Mouse (Mus musculus) heart, embryonic 14.5 days (tissue): ENCODE results near the gene Cox10. TPM values are rescaled to one million over a fixed set of nuclear protein-coding genes. Genes with fewer than 3 reads are reported as not detected.
"Not testable (repeated sequence)": the region's sequence is repeated elsewhere in the genome, so short reads cannot be mapped to it uniquely, and the experiment has no call there.

Experiments
- ATAC-seq: fragments of 200-750 bp; cut with Nextera tagmentation; 2 replicates; pipeline ENCODE4 v1.8.0; 2017; ENCODE audit warnings: low read depth, moderate TSS enrichment; ENCODE audit not compliant: insufficient number of reproducible peaks, insufficient read depth, low FRiP score
- H3K27ac ChIP-seq, 2 experiments: fragments of 200-500 bp in 1 of 2; fragments of 300-500 bp in 1 of 2; sonication (generic) in 1 of 2; replicated peaks in 1 of 2; 2 replicates each; pipeline ENCODE4 v1.5.1; 2012 to 2014; ENCODE audit warnings: low read depth in 2 of 2, low read length in 2 of 2, control low read depth in 1 of 2, mild to moderate bottlenecking in 1 of 2, mixed read lengths in 1 of 2; ENCODE audit not compliant: control insufficient read depth in 1 of 2, insufficient read depth in 1 of 2
- H3K27me3 ChIP-seq: fragments of 300-500 bp; sonication (generic); 2 replicates; pipeline ENCODE4 v1.6.1; 2014; ENCODE audit warnings: mild to moderate bottlenecking, low read length, control low read depth; ENCODE audit not compliant: control insufficient read depth, insufficient read depth
- H3K36me3 ChIP-seq: fragments of 300-500 bp; sonication (generic); 2 replicates; pipeline ENCODE4 v1.6.1; 2014; ENCODE audit warnings: mild to moderate bottlenecking, control low read depth, low read length, mixed read lengths; ENCODE audit not compliant: control insufficient read depth, insufficient read depth
- H3K4me1 ChIP-seq, 2 experiments: fragments of 200-500 bp in 1 of 2; fragments of 300-500 bp in 1 of 2; sonication (generic) in 1 of 2; 2 replicates each; pipeline ENCODE4 v1.6.1; 2012 to 2014; ENCODE audit warnings: low read length in 2 of 2, control low read depth in 1 of 2, mixed read lengths in 1 of 2; ENCODE audit not compliant: control insufficient read depth in 2 of 2, insufficient read depth in 2 of 2
- H3K4me2 ChIP-seq: fragments of 300-500 bp; sonication (generic); 2 replicates; pipeline ENCODE4 v1.6.1; 2014; ENCODE audit warnings: mild to moderate bottlenecking, low read length
- H3K4me3 ChIP-seq, 2 experiments: fragments of 200-500 bp in 1 of 2; fragments of 300-500 bp in 1 of 2; sonication (generic) in 1 of 2; 2 replicates each; pipeline ENCODE4 v1.5.1; 2012 to 2014; ENCODE audit warnings: low read length in 2 of 2, mild to moderate bottlenecking in 2 of 2, control low read depth in 1 of 2, low read depth in 1 of 2, moderate library complexity in 1 of 2; ENCODE audit not compliant: control insufficient read depth in 1 of 2, insufficient read depth in 1 of 2
- H3K9ac ChIP-seq: fragments of 300-500 bp; sonication (generic); 2 replicates; pipeline ENCODE4 v1.6.1; 2014; ENCODE audit warnings: mild to moderate bottlenecking, low read length
- H3K9me3 ChIP-seq: fragments of 300-500 bp; sonication (generic); 2 replicates; pipeline ENCODE4 v1.6.1; 2016; ENCODE audit warnings: low read length, control low read depth; ENCODE audit not compliant: control insufficient read depth
- WGBS: fragments of 180-500 bp; shearing (Covaris S2); extraction: QIAGEN DNeasy Blood & Tissue Kit; methylation state at CpG from one replicate; pipeline ENCODE4 v1.1.7; 2014; 5-methylcytosine and 5-hydroxymethylcytosine counted together
- polyA plus RNA-seq: library from polyadenylated mRNA; unstranded; fragments of >200 nt; fragmentation: Nextera tagmentation; extraction: Ambion mirVana; gene quantifications from 2 replicates; pipeline ENCODE4 v1.2.1, GENCODE M21; 2014

The Cox10 gene
- 39.5 and 43.8 TPM in 2 replicates for polyA plus RNA-seq

GRCm38 (mm10) chr11:64078956-64079726 lies at the start of gene Cox10:
Cox10 (minus strand) TSS chr11:64079468.
- ATAC-seq: peak; percentile 78
- Histone ChIP-seq H3K9ac (peak within 1 kb of the TSS; percentile 85), H3K4me3 (peak within 1 kb of the TSS; percentile 76 to 100), H3K4me2 (peak within 1 kb of the TSS; percentile 82), H3K27ac (peak within 1 kb of the TSS; percentile 91 to 92), H3K4me1 (peaks cover 0 to 13% of the 10 kb centered on the region in 2 experiments; a peak in 2 of 4 replicates), H3K9me3 (no peaks in the 10 kb centered on the region), H3K27me3 (no peaks in the 10 kb centered on the region), H3K36me3 (no peaks in the 10 kb centered on the region)
- 0% methylated on average over 44 of the region's 45 CpGs for WGBS

- H3K27ac ChIP-seq: no peak overlapping the region
- WGBS: 30% methylated on average over 9 of the region's 9 CpGs
- no peak overlapping the region for H3K4me2 ChIP-seq
- no peaks in the 10 kb centered on the region for H3K27me3 ChIP-seq
- no peaks in the 10 kb centered on the region for H3K36me3 ChIP-seq
- H3K9me3 ChIP-seq: no peaks in the 10 kb centered on the region
- peaks cover 0 to 3% of the 10 kb centered on the region in 2 experiments; a peak in 1 of 4 replicates for H3K4me1 ChIP-seq
- no peak overlapping the region for H3K9ac ChIP-seq
- ATAC-seq: no peak
- H3K4me3 ChIP-seq: no peak overlapping the region
Measured at GRCm38 (mm10) chr11:64128016-64128415, 48.7 kb upstream of the Cox10 start.

DNA sequence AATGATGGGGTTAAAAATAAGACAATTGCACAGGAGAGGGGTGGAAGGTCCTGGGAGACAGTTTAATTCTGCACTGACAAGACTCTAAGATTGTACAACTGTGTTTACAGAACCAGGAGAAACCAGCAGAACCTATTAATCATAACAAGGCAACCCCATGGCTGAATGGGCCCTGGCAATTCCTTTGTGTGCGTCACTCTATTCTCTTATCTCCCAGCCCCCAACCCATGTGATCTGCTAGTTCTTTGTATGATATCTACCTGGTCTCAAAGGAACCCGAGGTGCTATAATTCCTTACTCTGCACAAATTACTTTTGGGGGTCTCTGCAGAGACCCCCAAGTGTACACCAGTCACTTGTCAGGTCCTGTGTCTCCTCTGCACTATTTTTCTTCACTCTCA lies 46.2 kb upstream of the Cox10 start:
- ATAC-seq: no peak
- WGBS: 52% methylated on average over 2 of the region's 2 CpGs
- Histone ChIP-seq H3K9me3 (no peaks in the 10 kb centered on the region), H3K4me3 (no peak overlapping the region), H3K27me3 (no peaks in the 10 kb centered on the region), H3K36me3 (no peaks in the 10 kb centered on the region), H3K27ac (no peak overlapping the region), H3K4me1 (peaks cover 0 to 3% of the 10 kb centered on the region in 2 experiments; a peak in 1 of 4 replicates), H3K9ac (no peak overlapping the region), H3K4me2 (no peak overlapping the region)

DNA sequence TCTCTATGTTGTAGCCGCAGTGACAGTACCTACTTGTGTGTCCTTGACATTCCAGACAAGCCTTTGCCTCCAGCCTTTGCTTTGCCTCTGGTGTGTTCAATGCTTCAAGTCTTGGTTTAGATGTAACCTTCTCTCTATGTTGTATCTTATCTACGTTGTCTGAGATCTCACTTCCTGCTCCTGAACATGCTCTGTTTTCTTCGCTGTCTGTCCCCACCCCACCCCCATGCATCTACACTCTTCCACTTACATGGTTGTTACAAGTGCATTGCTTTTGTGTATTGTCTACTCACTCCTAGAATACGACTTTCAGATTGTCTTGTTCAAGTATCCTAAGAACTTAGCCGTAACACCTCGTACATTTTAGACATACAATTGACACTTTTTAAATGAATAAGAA lies 43.9 kb upstream of the Cox10 start:
- H3K9ac ChIP-seq, H3K4me2 ChIP-seq, ATAC-seq, H3K9me3 ChIP-seq, H3K27ac ChIP-seq, H3K27me3 ChIP-seq, H3K4me1 ChIP-seq, H3K4me3 ChIP-seq, H3K36me3 ChIP-seq: not testable (repeated sequence)
- 38% methylated on average over 6 of the region's 6 CpGs for WGBS

GRCm38 (mm10) chr11:64116711-64117110 lies 37.4 kb upstream of the Cox10 start:
- no peak overlapping the region for H3K4me2 ChIP-seq
- no peak for ATAC-seq
- H3K4me3 ChIP-seq: no peak overlapping the region
- no peak overlapping the region for H3K27ac ChIP-seq
- H3K27me3 ChIP-seq: no peaks in the 10 kb centered on the region
- H3K9ac ChIP-seq: no peak overlapping the region
- WGBS: 88% methylated on average over 4 of the region's 4 CpGs
- H3K36me3 ChIP-seq: no peaks in the 10 kb centered on the region
- H3K4me1 ChIP-seq: no peaks in the 10 kb centered on the region
- no peaks in the 10 kb centered on the region for H3K9me3 ChIP-seq

DNA sequence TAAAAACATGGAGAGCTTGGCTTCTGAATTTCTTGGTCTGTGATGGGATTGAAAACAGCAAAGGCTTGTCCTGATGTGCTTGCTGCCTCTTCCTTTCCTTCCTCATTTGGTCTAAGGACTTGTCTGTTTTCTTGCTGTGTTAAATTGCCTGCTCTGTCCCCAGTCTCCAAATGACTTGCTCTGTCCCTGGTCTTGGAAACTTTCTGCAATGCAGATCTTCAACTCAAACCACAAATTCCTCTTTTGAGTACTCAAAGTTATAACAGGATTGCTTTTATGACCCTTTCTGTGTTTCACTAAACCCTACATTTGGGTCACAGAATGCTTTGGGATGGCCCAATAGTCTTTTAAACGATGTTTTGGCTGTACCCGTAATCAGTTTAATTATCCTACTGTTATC lies 36.6 kb upstream of the Cox10 start:
- H3K27ac ChIP-seq: no peak overlapping the region
- WGBS: 88% methylated on average over 2 of the region's 2 CpGs
- H3K36me3 ChIP-seq: no peaks in the 10 kb centered on the region
- H3K4me3 ChIP-seq: no peak overlapping the region
- H3K9me3 ChIP-seq: no peaks in the 10 kb centered on the region
- no peak overlapping the region for H3K9ac ChIP-seq
- H3K4me2 ChIP-seq: no peak overlapping the region
- H3K27me3 ChIP-seq: no peaks in the 10 kb centered on the region
- no peak for ATAC-seq
- H3K4me1 ChIP-seq: no peaks in the 10 kb centered on the region

DNA sequence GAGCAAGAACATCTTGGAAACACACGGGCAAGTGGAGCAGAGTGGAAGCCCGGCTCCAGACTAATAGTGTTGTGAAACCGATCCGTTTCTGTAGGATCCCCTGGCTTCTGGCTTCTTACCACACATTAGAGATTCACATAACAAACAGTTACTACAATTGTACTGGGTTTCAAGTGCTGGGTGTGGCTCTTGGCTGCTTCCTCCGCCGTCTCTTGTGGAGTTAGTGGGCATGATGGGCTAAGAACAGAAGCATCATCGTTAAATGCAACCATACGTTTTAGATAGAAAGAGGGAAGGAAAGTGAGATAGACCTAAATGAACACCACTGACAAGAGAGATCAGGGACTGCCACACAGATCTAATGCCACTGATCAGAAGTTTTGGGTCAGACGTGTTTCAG lies 35.8 kb upstream of the Cox10 start:
- no peak overlapping the region for H3K27ac ChIP-seq
- no peak overlapping the region for H3K4me2 ChIP-seq
- ATAC-seq: no peak
- H3K9me3 ChIP-seq: no peaks in the 10 kb centered on the region
- H3K4me3 ChIP-seq: no peak overlapping the region
- WGBS: 73% methylated on average over 9 of the region's 9 CpGs
- no peaks in the 10 kb centered on the region for H3K27me3 ChIP-seq
- H3K36me3 ChIP-seq: no peaks in the 10 kb centered on the region
- no peak overlapping the region for H3K9ac ChIP-seq
- H3K4me1 ChIP-seq: no peaks in the 10 kb centered on the region

DNA sequence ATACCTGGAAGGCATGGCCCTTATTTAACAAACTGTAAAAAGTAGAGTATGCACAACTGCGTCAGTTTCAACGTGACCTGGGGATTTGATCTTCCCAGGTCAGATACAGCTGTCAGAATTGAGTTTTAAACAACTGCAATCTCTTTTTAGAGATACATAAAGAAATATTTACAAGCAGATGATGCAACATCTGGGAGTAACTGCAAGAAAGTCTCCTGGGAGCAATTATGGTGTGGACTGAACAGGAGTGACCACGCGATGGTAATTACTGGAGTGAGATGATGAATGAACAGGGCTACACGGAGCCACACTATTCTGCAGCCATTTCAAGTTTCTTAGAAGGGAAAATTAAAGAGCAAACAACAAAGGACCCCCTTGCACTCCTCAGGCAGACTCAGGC lies 20.8 kb upstream of the Cox10 start:
- ATAC-seq: no peak
- no peak overlapping the region for H3K27ac ChIP-seq
- WGBS: 92% methylated on average over 5 of the region's 5 CpGs
- no peaks in the 10 kb centered on the region for H3K4me1 ChIP-seq
- no peaks in the 10 kb centered on the region for H3K27me3 ChIP-seq
- no peaks in the 10 kb centered on the region for H3K36me3 ChIP-seq
- H3K9me3 ChIP-seq: no peaks in the 10 kb centered on the region
- H3K4me3 ChIP-seq: no peak overlapping the region
- H3K9ac ChIP-seq: no peak overlapping the region
- H3K4me2 ChIP-seq: no peak overlapping the region
